Mouse (Mus musculus): ENCODE data around the gene Cfap100. TPM values are rescaled to one million over a fixed set of nuclear protein-coding genes. Genes with fewer than 3 reads are reported as not detected.

Gene Cfap100
- total RNA-seq, 2 experiments from 2014 or later = 4.9 to 6.5 TPM

Other genes with a start within 250 kb of the Cfap100 start
- not detected for gene V1ra8, start 226.0 kb downstream of the Cfap100 start, total RNA-seq (2021)
- gene Vmn1r53, start 204.4 kb downstream of the Cfap100 start, total RNA-seq (2021) = not detected
- not detected for gene Vmn1r54, start 182.5 kb downstream of the Cfap100 start, total RNA-seq (2021)
- gene BC048671, start 127.6 kb downstream of the Cfap100 start, total RNA-seq (2021) = not detected
- not detected for gene Chst13, start 103.6 kb downstream of the Cfap100 start, total RNA-seq (2021)
- not detected for gene Uroc1, start 95.5 kb downstream of the Cfap100 start, total RNA-seq (2021)
- 10 to 100 TPM; 23.8 to 24.0 TPM for gene Zxdc, start 59.3 kb downstream of the Cfap100 start, total RNA-seq (2021)
- 10 to 100 TPM; 12.9 to 22.0 TPM for gene Klf15, start 33.8 kb upstream of the Cfap100 start, total RNA-seq (2021)
- 10 to 100 TPM; 44.5 to 57.4 TPM for gene Aldh1l1, start 57.6 kb upstream of the Cfap100 start, total RNA-seq (2021)
- 1 to 10 TPM; 6.7 to 7.2 TPM for gene Slc41a3, start 175.9 kb upstream of the Cfap100 start, total RNA-seq (2021)

Data from left cerebral cortex, postnatal 10 days (tissue).